Mouse (Mus musculus) kidney, postnatal 4 days (tissue): ENCODE measurements around the gene Pmvk.
"Not testable (repeated sequence)": the region's sequence is repeated elsewhere in the genome, so short reads cannot be mapped to it uniquely, and the experiment has no call there.

Experiments
- DNase-seq, 2 experiments: peaks; one replicate each; pipeline ENCODE4 v3.0.0; 2021; ENCODE audit warnings: mixed read lengths in 2 of 2

Gene Pmvk

GRCm38 (mm10) chr3:89429021-89429420 is 25.3 kb upstream of the Pmvk start:
- not testable (repeated sequence) for DNase-seq

GRCm38 (mm10) chr3:89430171-89431159 is 23.9 kb upstream of the Pmvk start, which contains the start of gene Pygo2:
Gene Pygo2, plus strand, starts transcription at chr3:89430214.
- DNase-seq, result peak; percentile 96 to 98

- DNase-seq, result no peak
Observed at GRCm38 (mm10) chr3:89432606-89433005, 21.7 kb upstream of the Pmvk start.

- DNase-seq, result no peak
Observed at GRCm38 (mm10) chr3:89434532-89434931, 19.8 kb upstream of the Pmvk start.

GRCm38 (mm10) chr3:89435041-89435440 is 19.3 kb upstream of the Pmvk start:
- DNase-seq, result no peak

GRCm38 (mm10) chr3:89436176-89437113 is 17.9 kb upstream of the Pmvk start, which contains the start of gene Pbxip1:
Gene Pbxip1, plus strand, starts transcription at chr3:89436706.
- DNase-seq, result peak; percentile 71 to 81

- peak in 1 of 2 experiments; percentile 46 for DNase-seq
Observed at GRCm38 (mm10) chr3:89437269-89437668, 17.1 kb upstream of the Pmvk start.

GRCm38 (mm10) chr3:89440691-89441090 is 13.7 kb upstream of the Pmvk start:
- DNase-seq, result no peak

- peak; percentile 72 to 77 for DNase-seq
Observed at GRCm38 (mm10) chr3:89448720-89449537, 5.4 kb upstream of the Pmvk start.

- DNase-seq, result peak; percentile 82 to 88
Observed at GRCm38 (mm10) chr3:89449541-89449940, 4.8 kb upstream of the Pmvk start.

- DNase-seq, result no peak
Observed at GRCm38 (mm10) chr3:89451916-89452315, 2.4 kb upstream of the Pmvk start.

GRCm38 (mm10) chr3:89455786-89456285 is 1.5 kb downstream of the Pmvk start:
- DNase-seq, result no peak

GRCm38 (mm10) chr3:89456726-89457665 is 2.7 kb downstream of the Pmvk start:
- peak; percentile 83 to 86 for DNase-seq

GRCm38 (mm10) chr3:89458372-89458964 is 4.1 kb downstream of the Pmvk start:
- no peak for DNase-seq

- DNase-seq, result peak; percentile 97
Observed at GRCm38 (mm10) chr3:89458965-89459807, 4.8 kb downstream of the Pmvk start.

GRCm38 (mm10) chr3:89468268-89468667 is 13.9 kb downstream of the Pmvk start:
- no peak for DNase-seq

GRCm38 (mm10) chr3:89472280-89472679 is 17.9 kb downstream of the Pmvk start:
- DNase-seq, result no peak

- no peak for DNase-seq
Observed at GRCm38 (mm10) chr3:89473838-89474237, 19.5 kb downstream of the Pmvk start.

- DNase-seq, result no peak
Observed at GRCm38 (mm10) chr3:89479055-89479454, 24.7 kb downstream of the Pmvk start.
